Mouse (Mus musculus): ENCODE results near the gene Adam17.

- TF ChIP-seq CTCF (IDR thresholded peaks at IDR 0.05) (peak; percentile 9; the same call in 1 of the 2 replicates), EP300 (IDR thresholded peaks at IDR 0.05) (no peak)
These were observed 42.4 kb downstream of the Adam17 start for GRCm38 (mm10) chr12:21330961-21331576.
